Mouse (Mus musculus): ENCODE measurements around the gene Capn7. TPM values are rescaled to one million over a fixed set of nuclear protein-coding genes. Genes with fewer than 3 reads are reported as not detected.

The Capn7 gene
- total RNA-seq (2021): 10 to 100 TPM; 32.4 to 33.2 TPM
- long read RNA-seq, experiment 1, transcript Capn7-201 (21 exons, 3,648 nt): major isoform, 21 of 31 reads
- long read RNA-seq, experiment 1, partial matches to known transcripts: 7 of 31 reads
- long read RNA-seq, experiment 1, other reads (novel, unspliced or antisense): 3 of 31 reads
- long read RNA-seq, experiment 2, transcript Capn7-201 (21 exons, 3,648 nt): major isoform, 7 of 11 reads
- long read RNA-seq, experiment 2, partial matches to known transcripts: 0 of 11 reads
- long read RNA-seq, experiment 2, other reads (novel, unspliced or antisense): 4 of 11 reads

GRCm38 (mm10) chr14:31336369-31337155, at the start of gene Capn7:
Gene Capn7 (plus strand): TSS chr14:31336638.
- peak; percentile 98 to 99 for DNase-seq

GRCm38 (mm10) chr14:31313192-31313591, 23.2 kb upstream of the Capn7 start:
- no peak for DNase-seq

GRCm38 (mm10) chr14:31316613-31317012, 19.8 kb upstream of the Capn7 start:
- DNase-seq: no peak

GRCm38 (mm10) chr14:31317754-31318153, 18.7 kb upstream of the Capn7 start:
- DNase-seq: no peak

GRCm38 (mm10) chr14:31319546-31319945, 16.9 kb upstream of the Capn7 start:
- no peak for DNase-seq

- DNase-seq: no peak
Measured at GRCm38 (mm10) chr14:31321181-31321580, 15.3 kb upstream of the Capn7 start.

GRCm38 (mm10) chr14:31322191-31322590, 14.2 kb upstream of the Capn7 start:
- DNase-seq: no peak

- no peak for DNase-seq
Measured at GRCm38 (mm10) chr14:31323189-31323588, 13.2 kb upstream of the Capn7 start.

- peak; percentile 56 to 64 for DNase-seq
Measured at GRCm38 (mm10) chr14:31323849-31324792, 12.3 kb upstream of the Capn7 start, which contains the start of gene Dnah1. Gene Dnah1 (minus strand): TSS chr14:31323896.

GRCm38 (mm10) chr14:31324851-31325250, 11.6 kb upstream of the Capn7 start:
- DNase-seq: no peak

GRCm38 (mm10) chr14:31325551-31325950, 10.9 kb upstream of the Capn7 start:
- DNase-seq: no peak

- DNase-seq: no peak
Measured at GRCm38 (mm10) chr14:31326770-31327169, 9.7 kb upstream of the Capn7 start.

- DNase-seq: no peak
Measured at GRCm38 (mm10) chr14:31327196-31327595, 9.2 kb upstream of the Capn7 start.

- no peak for DNase-seq
Measured at GRCm38 (mm10) chr14:31327681-31328080, 8.8 kb upstream of the Capn7 start.

- no peak for DNase-seq
Measured at GRCm38 (mm10) chr14:31329741-31330140, 6.7 kb upstream of the Capn7 start.

- DNase-seq: no peak
Measured at GRCm38 (mm10) chr14:31330957-31331356, 5.5 kb upstream of the Capn7 start.

GRCm38 (mm10) chr14:31335765-31336164, 673 bp upstream of the Capn7 start:
- DNase-seq: no peak

- no peak for DNase-seq
Measured at GRCm38 (mm10) chr14:31337406-31337805, 968 bp downstream of the Capn7 start.

- DNase-seq: no peak
Measured at GRCm38 (mm10) chr14:31337947-31338346, 1.5 kb downstream of the Capn7 start.

- peak in 1 of 2 experiments; percentile 54 for DNase-seq
Measured at GRCm38 (mm10) chr14:31343241-31343640, 6.8 kb downstream of the Capn7 start.

- DNase-seq: no peak
Measured at GRCm38 (mm10) chr14:31345367-31345766, 8.9 kb downstream of the Capn7 start.

- no peak for DNase-seq
Measured at GRCm38 (mm10) chr14:31362236-31362635, 25.8 kb downstream of the Capn7 start.

Measured in heart, adult 18-20 months (tissue).